Mouse (Mus musculus) embryonic fibroblast, embryonic 13.5 days (primary cell): ENCODE measurements around the gene Btg2.

Source experiments
- CTCF ChIP-seq: IDR thresholded peaks from 2 replicates; pipeline ENCODE4 v1.5.1; 2011; ENCODE audit warnings: mild to moderate bottlenecking, control low read depth, low read length, moderate library complexity, borderline replicate concordance; ENCODE audit not compliant: insufficient read depth
- POLR2A ChIP-seq: IDR thresholded peaks from 2 replicates; pipeline ENCODE4 v1.6.1; 2011; ENCODE audit warnings: low read depth, mild to moderate bottlenecking, control low read depth, low read length, moderate library complexity

- TF ChIP-seq POLR2A (no peak), CTCF (no peak)
Measured at GRCm38 (mm10) chr1:134091851-134092250, 12.9 kb upstream of the Btg2 start.
